Mouse (Mus musculus): Measurements from ENCODE around the gene Cdk14.

Gene Cdk14

DNA sequence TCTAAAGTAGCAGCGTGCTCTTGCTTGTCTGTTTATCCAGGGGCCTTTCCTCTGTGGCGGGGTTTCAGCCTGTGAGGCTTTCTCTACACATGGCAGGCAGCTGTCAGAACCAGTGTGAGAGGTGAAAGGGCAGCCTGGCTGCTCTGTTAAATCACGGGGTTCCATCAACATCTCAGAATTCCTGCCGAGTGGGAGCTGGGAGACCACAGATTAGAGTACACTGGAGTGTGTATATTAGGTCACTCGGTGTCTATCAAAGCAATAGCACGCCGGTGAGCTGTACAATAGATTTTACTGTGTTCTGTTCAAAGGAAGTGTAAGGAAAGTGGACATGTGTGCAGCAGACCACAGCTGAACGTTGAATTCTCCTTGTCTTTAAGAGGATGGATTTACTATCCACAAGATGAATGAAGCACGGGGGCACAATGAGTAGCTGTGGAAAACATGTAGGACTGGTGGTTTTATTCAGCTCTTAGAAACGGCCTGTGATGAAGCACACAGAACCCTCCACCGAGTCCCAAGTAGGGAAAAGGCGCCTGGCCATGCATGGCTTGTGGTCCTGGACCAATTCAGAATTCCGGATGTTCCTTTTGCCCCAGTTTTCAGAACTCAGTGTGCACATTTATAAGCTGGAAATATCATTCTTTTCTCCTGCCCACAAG is 585.2 kb downstream of the Cdk14 start:
- peak; percentile 41 for DNase-seq

DNA sequence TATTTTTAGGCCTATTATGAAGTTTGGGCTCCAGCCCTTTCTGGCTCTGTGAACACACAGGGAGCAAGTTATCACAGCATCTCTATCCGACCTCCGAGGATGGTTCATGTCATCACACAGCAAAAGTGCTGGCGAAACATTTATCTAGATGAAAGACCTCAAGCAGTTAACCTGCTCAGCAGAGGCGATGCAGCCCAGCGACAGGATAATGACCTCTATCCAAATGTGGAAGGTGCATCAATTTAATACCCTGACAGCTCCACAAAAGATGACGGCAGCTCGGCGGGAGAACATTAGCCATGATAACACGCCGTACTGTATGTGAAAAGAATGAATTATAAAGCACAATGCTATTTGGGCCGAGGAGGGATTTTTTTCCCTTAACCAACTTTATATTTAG is 586.2 kb downstream of the Cdk14 start:
- no peak for DNase-seq

DNA sequence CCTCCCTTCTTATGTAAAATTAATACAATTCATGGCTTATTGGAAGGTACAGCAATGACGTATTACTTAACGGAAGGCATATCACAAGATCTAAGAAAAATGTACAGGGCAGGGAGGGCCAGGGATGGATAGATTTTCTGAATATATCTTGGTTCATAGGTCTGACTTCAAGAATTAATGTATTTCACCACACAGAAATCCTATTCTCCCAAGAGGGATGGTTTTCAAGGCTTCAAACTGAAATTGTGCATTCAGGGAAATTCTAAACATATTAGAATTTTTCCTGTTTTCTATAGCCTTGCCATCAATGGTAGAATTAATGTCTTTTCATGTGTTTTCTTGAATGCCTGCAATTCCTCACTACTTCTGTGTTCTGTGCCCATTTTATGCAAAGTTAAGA is 593.2 kb downstream of the Cdk14 start:
- DNase-seq = no peak

DNA sequence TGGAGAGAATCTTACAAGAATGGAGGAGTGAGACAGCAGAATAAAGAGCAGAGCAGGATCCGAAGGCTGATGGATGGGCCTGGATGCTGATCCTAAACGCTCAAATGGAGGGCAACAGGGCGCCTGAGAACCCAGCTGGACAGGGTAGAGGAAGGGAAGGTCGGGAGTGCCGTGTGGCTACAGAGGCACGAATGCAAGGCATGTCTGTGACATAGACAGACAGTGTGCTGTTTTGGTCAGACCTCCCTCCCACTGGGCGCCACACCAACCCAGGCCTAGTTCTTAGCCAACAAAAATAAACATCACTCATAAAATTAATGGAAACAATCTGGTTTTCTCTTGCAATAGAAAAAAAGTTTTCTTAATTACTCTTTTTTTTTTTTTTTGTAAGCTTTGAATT is 594.2 kb downstream of the Cdk14 start:
- peak; percentile 73 for DNase-seq

DNA sequence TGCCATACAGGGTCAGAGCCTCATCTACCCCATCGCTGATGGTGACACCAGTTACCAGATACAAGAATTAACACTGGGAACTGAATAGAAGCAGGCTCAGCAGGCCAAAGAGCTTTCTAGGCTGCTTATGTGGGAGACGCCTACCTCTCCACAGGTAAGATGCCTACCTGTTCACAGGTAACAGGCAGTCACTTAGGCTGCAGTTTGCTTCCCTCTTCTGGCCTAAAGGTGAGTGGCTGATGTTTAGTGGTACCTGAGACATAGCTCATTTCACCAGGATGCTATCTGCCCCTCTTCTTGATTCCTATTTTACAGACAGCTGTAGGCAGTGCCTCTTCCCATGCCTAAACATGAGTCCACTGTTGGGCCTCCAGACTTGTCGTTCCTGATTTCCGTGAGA is 595.0 kb downstream of the Cdk14 start:
- DNase-seq = peak; percentile 16

DNA sequence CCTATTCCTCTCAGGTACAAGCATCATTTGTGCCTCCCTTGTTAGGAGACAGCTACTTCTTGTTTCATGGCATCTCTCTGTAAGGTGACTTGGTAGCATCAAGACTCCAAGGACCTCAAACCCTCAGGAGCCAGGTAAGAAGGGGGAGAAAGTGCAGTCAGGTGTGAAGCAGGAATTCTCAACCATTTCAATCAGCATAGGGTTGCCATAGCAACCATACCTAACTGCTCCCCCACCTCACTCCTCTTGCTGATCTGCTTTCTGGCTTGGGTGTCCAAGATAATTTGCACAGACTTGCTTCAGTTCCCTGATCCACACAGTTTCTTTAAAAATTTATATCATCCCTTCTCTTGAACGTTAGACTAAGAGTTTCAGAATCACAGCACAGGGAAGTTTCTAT is 595.9 kb downstream of the Cdk14 start:
- DNase-seq = no peak

DNA sequence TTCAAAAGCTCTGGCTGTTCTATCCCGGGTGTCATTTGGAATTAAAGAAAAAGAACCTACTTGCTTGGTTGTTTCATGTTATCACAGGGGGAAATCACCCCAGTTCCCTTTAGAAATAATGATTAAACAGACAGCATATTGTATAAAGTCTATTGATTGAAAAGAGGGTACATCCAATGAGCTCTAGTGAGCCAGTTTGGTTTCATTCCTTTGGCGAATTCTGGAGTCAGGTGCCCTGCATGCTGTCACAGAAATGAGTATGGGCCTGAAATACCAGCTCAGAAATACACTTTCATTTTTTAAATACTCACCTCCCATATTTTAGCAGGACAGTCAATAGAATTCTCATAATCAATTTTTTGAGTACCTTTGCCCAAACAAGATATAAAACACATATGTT is 598.1 kb downstream of the Cdk14 start:
- no peak for DNase-seq

DNA sequence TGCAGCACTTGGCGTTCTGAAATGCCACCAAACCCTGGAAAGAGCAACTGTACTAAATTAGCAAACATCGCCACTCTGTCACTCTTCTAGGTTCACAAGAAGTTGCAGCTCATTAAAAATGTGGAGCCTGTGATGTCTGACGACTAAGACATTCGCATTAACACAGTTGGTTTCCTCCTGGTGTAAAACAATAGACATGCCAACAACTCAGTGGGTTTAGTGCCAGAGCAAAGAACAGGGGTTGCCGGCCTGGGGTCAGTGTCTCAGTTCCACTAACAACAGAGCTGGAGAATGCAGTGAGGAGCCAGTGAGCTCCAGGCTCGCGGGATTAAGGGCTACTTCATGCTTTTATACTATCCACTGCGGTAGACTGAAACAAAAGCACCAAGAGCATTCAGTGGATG is 598.7 kb downstream of the Cdk14 start:
- peak; percentile 21 for DNase-seq

DNA sequence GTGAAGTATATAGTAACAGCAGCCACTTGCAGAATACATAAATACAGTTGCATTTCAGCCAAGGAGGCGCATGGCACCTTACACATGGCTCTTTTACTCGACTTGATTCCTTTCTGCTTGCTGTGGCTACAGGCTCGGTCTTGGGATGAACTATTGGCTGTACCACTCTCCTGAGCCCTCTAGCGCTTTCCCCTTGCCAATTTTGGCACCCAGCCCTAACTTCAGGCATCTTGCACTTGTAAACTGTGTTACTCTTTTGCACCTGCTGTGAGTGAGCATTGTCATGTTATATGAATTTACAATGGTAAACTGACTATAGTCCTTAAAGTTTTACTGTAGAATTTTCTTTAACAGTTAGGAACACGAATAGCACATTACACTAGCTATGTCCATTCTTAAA is 603.1 kb downstream of the Cdk14 start:
- no peak for DNase-seq

DNA sequence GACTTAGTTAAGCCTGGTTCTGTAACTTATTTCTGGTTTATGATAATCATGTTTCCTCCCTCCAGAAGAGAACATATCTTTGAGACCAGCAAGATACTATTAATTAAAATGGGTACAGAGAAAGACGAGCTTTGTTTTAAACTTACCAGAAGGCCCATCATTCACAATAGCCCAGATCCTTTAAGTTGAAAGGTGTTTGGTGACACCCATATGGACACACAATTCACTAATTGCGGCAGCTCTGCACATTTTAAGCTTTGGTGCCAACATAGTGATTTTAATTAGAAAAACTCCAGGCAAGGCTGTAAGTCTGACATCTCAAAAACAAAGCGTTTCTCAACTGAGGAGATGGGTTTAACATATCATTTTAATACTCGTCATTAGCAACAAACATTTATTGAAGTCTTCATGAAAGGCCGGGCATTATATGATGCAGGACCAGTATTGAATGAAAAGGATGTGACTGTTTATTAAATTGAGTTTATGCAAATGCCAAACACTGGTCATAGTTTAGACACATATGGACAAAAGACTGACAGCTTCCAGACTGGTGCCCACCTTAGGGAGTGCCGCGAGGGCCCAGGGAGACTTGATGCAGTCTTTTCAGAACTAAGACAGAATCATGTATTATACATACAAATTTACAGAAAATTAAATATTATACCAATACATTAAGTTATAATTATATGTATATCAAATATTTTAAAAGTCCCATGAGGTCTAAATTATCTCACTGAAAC is 605.5 kb downstream of the Cdk14 start:
- DNase-seq = no peak

DNA sequence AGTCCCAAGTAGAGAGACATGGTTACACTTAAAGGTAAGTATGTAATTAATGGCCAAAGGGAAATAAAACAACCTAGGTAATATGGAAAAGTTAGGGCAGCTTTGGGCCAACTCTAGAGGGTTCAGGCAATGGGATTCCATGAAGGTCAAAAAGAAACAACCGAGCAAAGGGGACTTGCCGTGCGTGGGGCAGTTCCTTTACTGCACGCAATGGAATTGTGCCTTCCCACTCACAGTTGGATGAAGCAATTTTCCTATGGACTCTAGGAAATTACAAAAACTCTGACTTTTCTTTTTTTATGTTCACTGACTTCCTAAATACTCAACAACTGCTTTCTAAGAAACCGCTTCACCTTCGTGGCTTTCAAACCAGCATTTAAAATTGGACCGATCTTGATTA is 606.8 kb downstream of the Cdk14 start:
- no peak for DNase-seq

DNA sequence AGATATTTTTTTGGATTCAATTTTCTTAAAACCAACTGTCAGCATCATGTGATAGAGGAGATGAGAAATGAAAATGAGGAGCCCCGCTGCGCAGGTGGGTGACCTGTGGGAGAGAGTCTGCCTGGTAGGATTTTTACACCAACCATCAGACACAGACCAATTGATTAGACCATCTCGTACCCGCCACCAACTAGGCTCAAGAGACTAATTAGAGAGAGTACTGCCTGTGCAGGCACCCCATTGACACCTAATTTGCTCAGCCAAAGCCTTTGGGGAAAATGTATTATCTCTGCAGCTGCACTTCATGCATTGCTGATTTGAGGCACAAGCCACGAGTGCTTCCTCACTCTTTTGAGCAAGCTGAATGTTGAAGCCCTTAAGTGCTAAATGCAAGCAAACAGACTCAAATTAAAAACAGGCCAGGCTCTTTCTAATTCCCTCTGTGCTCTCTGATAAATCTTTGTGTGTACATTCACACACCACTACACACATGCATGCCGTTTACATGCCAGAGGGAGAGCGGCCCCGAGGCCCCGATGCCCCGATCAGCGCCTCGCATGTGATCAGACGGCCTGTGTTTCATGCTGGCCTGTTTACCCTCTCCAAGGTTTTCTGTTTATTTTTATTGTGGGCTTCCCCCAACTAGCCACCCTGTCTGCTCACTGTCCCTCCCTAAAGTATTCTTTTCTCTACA is 607.9 kb downstream of the Cdk14 start:
- no peak for DNase-seq

DNA sequence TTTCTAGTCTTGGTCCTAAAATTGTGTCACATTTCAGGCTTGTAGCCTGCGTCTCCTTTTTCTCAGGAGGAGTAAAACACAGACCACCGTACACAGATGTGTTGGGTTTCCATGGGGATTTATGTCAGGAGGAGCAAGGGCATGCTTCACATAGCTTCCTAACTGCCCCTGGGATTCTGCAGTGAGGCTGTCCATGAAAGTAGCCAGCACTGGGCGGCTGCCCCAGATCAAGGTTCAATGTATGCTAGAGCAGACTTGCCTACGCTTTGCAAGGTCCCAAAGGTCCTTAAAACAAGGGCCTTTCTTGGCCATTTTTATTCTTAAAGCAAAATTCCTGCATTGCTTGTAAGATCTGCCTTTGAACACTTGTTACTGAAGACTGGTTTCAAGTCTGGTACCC is 614.9 kb downstream of the Cdk14 start:
- peak; percentile 46 for DNase-seq

DNA sequence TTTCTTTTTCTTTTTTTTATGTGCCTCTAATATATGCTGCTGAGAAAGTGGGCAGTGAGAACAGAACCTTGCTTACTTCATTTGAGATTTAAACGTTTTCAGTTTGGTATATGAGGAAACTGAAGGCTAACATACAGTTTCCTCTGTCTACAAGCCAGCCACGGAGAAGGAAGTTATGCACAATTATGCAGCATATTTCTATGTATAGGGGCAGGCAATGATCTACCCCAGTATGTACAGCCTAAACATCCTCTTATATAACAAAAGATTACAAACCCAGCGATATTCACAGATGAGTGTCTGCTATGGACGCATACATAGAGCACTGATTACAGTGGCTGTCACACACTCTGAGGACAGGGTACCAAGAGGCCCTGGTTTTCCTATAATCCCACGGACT is 616.4 kb downstream of the Cdk14 start:
- DNase-seq = no peak

DNA sequence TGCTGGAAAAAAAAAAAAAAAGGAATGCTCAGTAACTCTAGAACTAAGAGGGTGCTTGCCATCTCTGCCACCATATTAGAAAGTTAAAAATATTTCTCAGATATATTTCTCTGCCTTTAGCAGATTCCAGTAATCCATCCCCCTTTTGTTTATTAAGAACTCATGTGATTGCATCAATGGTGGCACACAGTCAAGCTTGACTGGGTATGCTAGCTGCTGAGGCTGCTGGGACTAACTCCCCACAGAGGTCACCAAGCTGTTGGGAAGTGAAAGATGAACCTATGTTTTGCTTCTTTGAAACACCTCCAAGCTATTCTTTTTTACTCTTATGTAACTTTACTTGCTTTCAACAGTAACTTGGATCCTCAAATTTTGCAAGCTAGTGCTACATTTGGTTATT is 618.1 kb downstream of the Cdk14 start:
- DNase-seq = no peak

DNA sequence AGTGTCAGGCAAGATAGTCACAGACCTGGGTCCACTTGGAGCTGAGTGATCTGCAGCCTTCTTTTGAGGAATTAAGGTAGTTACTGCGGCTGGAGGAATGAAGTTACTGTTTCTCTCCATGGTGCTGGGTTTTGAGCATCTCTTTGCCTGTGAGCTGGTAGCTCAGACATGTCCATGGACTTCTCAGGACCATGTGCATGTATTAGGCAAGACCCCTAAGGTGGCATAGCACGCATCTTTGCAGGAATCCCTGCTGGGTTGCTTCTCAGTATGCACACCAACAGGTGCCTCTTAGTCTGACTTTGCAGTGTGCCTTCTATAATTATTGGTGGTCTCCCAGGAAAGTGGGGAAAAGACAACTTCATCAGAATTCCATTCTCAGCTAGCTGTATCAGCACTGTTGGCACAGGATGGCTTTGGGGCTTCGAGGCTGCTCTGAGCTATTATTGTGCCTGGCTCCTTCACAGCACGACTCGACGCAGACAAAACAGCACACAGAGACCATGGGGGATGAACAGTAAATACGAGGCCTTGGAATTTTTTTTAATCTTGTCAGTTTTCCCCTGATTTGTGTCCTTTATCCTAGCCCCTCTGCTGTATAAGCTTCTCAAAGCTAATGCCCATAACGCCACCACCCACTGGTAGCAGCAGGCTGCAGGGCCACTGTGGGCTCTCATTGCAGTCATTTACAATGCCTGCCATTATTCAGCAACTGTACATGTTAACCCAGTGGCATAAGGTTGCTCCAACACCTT is 618.8 kb downstream of the Cdk14 start:
- DNase-seq = no peak

DNA sequence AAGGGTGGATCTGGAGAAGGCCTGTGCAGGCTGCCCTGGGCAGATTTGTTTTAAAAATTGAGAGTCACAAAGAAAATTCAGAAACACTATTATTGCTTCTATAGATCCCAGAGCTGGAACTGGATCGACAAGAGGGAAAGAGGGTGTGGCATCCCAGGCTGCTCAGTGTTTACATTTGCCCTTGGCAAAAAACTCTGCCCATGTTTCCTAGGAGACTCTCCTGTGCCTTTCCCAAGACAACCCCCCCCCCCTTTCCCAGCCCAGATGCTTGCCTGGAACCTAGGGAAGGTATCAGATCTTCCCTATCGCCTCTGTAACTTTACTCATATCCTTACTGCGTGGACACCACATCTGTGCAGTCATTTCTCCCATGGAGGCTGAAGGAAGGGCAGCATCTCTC is 628.9 kb downstream of the Cdk14 start:
- no peak for DNase-seq

DNA sequence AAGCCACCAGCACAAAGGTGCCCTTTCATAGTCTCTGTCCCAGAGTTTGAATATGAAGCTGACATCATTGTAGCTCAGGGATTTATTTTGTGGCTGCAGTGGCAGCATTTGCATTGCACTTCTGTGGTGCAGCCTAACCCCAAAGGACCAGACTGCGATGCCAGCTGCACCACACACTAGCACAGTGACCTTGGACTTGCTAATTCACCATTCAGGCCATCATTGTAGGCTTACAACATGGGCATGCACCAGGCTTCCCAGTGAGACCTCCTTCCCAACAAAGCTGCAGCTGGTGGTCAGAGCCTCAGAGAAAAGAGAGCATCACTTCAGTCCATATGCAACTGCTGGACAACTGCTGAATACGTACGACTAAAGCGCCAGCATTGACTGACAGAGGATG is 629.8 kb downstream of the Cdk14 start:
- DNase-seq = no peak

DNA sequence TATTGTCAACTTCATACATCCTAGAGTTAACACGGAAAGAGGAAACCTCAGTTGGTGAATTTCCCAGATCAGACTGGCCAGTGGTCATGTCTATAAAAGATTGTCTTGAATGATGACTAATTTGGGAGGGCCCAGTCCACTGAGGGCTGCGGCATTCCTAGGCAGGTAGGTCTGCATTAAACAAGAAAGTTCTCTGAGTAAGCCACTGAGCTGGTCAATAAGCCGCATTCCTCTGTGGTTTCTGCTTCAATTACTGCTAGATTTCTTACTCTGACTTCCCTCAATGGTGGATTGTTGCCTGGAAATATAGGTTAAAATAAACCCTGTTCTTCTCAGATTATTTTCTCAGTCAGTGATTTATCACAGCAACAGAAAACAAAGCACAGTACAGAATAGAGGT is 631.6 kb downstream of the Cdk14 start:
- no peak for DNase-seq

DNA sequence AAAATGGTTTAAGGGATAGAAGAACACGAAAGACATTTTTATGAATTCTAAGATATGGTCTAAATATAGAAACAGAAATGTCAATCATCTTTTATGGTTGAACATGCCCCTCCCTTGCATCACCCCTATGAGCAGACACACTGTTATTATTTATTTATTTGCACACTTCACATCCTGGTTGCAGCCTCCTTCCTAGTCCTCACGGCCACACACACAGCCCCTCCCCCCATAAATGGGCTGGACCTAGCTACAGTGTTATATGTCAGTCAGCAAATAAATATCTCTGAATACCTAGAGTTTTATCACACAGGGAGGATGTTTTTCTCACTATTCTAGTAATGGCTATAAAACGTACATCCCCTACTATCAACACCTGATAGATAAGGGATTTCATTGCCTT is 633.3 kb downstream of the Cdk14 start:
- DNase-seq = no peak

DNA sequence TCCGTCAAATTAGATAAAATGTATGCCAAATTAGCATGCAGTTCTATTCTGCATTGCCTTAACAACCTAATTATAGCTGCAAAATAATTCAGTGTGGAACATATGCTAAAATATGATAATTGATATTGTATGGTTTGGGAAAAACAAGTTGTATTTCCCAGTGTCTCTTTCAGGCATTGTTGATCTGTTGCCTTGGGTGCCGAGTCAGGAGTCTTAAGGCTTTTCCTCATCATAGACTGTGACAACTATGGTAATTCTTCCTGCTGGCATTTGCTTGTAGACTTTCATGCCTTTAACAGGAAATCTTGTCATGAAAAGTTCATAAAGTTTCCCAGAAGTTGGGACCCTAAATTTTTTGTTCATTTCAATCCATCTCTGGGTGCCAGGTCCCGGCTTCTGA is 641.8 kb downstream of the Cdk14 start:
- no peak for DNase-seq

DNA sequence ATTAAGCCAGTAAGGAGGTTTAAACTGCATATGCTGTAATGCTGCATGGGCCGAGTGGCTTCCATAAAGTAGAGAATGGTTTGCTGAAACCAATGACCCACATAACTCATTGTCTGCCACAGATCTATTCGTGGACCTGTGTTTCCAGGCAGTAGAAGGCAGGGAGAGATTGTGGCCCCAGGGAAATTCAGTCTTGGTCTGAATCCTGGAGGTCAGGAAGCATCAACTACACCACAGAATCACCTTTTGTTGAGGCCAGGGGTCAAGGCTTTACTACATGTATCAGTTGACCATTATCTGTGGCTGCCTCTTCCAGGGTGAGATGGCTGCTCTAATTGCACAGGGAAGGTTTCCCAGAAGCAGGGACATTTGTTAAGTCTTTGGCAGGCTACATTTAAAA is 643.6 kb downstream of the Cdk14 start:
- DNase-seq = no peak

DNA sequence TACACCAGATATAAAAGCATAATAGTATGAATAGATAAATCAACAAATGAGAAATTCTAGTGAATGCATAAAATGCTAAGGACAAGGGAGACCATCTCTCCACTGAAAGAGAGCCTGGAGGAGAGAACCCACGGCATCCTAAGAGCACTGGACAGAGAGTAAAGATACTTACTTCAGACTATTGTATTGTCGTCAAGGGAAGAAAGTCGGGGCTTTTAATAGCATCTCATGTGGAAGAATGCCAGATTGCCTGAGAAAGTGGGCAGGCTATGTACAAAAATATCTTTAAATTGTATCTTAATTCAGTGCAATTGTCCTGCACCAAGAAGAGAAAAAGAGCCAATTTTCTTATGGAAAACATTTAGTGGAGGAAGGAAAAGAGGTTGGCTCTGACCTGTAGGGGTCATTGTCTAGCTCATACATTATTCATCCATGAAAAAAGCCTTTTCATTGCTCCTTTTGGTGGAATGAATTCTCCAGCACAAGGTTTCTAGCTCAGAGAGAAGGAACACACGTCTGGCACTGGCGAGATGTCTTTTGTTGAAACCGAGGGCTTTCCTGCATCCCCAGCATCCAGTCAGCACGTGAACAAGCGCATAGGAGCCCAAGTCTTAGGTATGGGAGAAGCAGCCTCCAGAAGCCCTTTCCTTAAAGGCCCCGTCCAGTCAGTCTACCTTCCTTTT is 646.9 kb downstream of the Cdk14 start:
- DNase-seq = no peak
